Mouse (Mus musculus): ENCODE data around the gene Bcl6.

- TF ChIP-seq CTCF (IDR thresholded peaks at IDR 0.05; ENCODE audit: borderline replicate concordance, insufficient read depth, low read length) (no peak), POLR2A (IDR thresholded peaks at IDR 0.05; ENCODE audit: low read depth, low read length) (no peak)
These were observed 41.5 kb upstream of the Bcl6 start for GRCm38 (mm10) chr16:24029965-24030672.

Measured in embryonic fibroblast, embryonic 13.5 days (primary cell).